Mouse (Mus musculus) liver, embryonic 14.5 days (tissue): ENCODE results near the gene Ublcp1.

Experiments used
- CTCF ChIP-seq: IDR thresholded peaks from 2 replicates; pipeline ENCODE4 v1.5.1; 2016; ENCODE audit warnings: antibody characterized with exemption, low read depth, control low read depth
- EP300 ChIP-seq: IDR thresholded peaks from 2 replicates; pipeline ENCODE4 v1.6.1; 2016; ENCODE audit warnings: antibody characterized with exemption, low read depth

- TF ChIP-seq EP300 (no peak), CTCF (no peak)
Measured at GRCm38 (mm10) chr11:44500966-44501365, 30.7 kb upstream of the Ublcp1 start.
